Mouse (Mus musculus) urinary bladder, postnatal 14 days (tissue): ENCODE results near the gene Wdcp.
A peak's percentile ranks its signal among the peaks of the same experiment; 100 is the strongest.

Source experiments
- DNase-seq: peaks from one replicate; pipeline ENCODE4 v3.0.0; 2021; ENCODE audit warnings: low spot score

The Wdcp gene

DNA sequence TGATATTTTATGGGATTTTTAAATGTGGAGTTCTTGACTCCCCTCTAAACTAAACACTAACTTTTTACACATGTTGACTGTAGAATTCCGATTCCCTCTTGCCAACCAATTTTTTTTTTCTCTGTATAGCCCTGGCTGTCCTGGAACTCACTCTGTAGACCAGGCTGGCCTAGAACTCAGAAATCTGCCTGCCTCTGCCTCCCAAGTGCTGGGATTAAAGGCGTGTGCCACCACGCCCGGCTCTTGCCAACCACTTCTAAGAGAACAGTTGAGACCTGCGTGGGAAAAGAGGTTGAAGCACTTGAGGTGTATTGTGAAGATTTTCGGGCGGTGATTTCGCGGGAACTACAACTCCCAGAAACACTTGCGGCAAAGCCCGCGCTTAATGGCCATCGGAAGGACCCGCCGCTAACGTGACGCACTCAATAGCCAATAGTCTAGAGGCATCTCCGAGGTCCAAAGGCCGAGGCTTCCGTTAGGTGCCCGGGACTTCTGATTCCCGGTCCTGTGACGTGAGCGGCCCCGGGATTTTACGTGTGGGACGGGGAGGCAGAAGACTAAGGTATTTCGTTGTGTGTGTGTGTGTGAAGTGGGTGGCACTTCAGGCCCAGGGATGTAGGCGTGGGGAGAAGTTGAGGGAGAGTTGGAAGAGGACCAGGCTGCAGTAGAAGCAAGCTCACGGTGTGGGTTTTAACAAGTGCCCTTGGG lies at the start of gene Wdcp:
Wdcp (plus strand) TSS at position 414 of the 708 bp plus-strand sequence.
- DNase-seq: peak; percentile 90

DNA sequence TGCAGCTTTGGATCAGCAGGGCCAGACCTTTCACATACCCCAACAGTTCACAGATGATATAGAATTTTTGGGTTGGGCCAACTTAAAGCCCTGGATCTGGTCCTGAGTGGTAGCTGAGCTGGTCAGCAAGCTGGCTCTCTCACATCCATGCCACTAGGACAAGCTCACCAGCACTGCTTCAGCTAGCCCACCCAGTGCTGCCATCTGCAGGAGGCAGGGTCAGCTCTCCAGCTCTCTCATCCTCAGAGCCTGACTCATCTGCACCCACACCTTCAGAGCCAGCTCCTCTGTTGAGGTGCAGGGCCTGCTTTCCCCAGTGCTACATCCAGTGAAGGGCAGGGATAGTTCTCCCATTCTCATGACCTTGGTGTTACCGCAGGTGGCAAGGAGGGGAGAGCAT lies 49.4 kb upstream of the Wdcp start:
- peak; percentile 39 for DNase-seq

DNA sequence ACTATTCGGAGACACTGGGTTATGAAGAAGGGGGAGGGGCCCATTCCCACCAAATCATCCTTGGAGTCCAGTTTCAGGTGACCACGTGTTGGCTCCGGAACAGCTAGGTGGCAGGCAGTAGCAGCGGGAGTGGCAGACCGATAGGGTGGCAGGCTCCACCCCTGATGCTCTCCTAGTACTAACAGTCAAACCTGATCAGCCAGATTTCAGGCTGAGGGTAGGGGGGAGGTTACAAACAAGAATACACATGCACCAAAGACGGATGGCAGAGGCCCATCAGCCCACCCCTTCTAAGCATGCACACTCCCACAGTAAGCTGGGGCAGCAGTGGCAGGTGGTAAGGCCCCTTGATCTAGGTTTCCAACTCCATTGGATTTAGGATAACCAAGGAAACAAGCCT lies 45.6 kb upstream of the Wdcp start:
- DNase-seq: peak; percentile 52

DNA sequence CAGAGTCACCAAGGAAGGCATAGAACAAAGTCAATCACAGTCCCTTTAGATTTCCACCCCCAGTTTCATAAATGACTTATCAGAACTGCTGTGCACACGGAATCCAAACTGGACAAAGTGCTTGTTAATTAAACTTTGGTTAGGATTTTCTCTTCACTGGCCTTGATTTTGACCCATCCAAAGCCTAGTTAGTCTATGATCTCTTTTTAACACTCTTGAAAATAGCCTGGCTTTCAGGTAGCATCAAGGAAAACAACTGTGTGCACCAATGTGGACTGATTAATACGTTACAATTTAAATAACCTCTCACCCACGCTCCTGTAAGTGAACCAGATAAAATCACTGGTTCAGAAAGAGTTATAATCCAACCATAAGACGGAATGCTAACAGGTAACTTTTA lies 32.1 kb upstream of the Wdcp start:
- DNase-seq: no peak

DNA sequence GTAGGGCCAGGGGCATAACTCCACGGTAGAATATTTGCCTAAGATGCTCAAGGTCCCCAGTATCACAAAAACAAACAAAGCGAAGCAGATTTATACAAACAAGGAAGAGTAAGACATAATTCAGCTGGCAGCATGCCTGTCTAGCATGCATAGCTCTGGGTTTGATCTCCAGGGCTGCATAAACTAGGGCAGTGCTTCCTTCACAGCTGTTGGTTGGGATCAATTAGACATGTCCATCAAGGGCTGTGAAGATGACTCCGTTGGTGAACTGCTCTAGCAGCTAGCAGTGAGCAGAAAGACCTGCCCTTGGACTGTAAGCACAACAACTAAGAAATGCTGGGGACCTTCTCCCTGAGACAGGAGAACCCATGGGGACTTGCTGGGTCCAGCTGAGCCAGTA lies 31.4 kb upstream of the Wdcp start:
- DNase-seq: no peak

DNA sequence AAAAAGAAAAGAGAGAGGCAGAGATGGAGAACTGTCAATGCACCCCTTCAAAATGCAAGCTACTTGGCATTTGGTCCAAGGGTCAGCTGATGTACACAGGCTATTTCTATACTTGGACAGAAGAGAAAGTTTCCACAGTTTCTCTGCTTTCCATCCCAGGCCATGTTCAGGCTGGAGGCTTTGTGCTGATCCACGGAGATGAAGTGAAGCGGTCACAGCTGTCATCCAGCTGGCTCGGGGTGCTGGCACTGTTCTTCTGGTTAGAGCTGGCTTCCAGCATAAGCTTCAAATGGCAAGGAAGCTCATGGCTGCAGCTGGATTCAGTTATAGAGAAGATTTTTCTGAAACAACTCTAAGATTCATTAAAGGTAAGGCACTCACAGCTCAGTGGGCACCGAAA lies 29.5 kb upstream of the Wdcp start:
- DNase-seq: no peak

DNA sequence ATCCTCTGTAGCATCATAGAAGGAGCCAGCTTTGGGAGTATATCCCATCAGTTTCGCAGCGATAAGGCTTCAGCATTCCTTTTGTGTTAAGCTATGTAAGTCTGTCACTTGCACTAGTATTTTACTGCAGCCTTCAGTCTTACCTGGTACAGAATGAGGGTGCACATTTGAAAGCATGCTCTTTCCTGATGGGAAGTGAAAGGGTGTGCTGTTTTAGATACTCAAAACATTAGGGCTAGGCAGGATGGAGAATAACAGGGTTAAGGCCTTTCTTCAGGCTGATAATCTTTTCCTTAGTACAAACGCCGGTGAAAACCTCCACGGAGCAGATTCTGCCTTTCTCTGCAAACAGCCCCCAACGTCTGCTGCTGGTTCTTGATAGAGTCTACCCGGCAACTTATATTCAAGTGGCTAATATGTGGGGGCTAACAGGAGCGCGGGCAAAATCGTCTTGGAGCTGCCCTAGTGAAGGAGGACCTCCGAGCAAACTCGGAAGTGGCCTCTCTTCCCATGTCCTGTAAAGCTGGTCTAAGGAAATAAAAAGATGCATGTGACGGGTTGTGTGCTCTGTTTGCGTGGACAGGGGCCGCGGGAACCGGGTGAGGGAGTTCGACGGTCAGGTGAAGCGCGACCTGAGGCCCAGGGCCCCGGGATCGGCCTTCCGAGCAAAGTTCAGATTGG lies 26.3 kb upstream of the Wdcp start:
- DNase-seq: no peak

DNA sequence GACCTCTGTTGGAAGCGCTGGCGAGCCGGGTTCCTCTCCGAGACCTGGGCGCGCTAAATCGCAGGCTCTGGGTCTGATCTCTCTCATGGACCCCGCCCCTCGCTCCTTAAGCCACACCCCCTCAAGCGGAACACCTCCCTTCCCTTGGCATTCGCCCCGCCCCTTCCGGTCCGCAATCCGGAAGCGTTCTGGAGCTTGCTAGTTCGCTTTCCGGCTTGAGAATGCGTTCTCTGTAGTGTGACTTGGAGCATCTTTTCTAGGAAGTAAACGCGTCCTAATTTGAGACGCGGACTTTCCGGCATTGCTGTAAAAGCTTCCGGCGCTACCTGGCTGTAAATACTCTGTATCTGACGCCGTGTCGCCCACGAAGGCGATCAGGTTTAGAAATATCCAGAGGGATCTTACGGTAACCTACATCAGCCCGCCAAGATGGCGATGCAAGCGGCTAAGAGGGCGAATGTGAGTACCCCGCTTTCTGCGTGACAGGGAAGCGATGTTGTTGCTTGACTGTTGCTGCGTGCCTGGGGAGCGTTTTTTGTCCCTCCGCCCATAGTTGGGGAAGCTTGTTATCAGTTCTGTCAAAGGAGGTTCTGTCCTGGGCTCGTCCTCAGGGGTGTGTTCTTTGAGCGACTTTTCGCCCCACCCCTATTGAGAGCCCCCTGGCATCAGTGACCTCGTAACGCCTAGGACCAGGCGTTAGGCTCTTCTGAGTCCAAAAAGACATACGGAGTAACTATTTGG lies 25.6 kb upstream of the Wdcp start, which contains the start of gene Sf3b6:
Sf3b6 (plus strand) TSS at position 184 of the 741 bp plus-strand sequence.
- DNase-seq: peak; percentile 99

DNA sequence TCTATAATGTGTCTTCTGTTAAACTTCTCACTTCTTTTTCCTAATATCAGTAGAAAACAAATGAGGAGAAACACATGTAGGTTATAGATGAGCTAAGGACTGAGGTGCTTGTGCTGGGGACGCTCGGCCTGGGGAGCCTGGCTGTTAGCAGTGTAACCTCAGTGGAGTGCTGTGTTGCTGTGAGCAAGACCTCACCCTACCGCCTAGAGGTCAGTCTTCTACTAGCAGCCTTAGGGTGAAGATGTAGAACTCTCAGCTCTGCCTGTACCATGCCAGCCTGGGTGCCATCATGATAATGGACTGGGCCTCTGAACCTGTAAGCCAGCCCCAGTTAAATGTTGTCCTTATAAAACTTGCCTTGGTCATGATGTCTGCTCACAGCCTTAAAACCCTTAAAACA lies 15.8 kb upstream of the Wdcp start:
- DNase-seq: no peak

DNA sequence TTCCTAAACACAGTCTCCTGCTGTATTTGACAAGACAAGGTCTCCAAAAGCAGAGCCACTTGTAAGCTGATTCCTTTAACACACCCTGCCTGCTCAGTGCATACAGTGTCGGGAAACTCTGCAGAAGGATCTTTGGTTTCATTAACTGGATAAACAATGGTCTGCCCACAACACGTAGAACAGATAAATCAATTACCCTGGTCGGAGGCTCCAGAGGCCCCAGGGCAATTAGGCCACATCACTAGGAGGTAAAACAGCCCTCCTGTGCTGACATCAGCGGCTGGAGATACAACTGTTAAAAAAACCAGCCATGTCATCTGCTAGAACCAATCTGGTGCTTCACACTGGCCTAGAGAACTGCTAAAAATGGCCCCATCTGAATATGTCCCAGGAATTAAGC lies 6.1 kb upstream of the Wdcp start:
- no peak for DNase-seq

DNA sequence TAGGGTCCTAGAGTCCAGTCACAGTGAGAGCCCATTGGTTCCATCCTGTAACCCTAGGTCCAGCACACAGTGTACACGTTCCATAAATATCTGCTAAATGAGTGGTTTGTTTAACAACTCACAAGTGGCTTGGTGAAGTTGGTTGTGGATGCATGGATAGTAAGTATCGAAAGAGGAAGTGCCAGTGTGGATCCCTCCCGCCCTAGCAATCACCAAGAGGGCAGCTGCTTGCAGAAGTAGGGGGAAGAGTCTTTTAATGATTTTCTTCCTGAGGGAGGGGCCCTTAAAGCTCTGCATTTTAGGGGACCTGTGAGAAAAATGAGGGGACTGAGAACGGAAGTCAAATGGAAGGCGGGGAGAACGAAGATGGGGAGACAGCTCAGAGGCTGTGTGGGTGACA lies 3.1 kb upstream of the Wdcp start:
- no peak for DNase-seq

DNA sequence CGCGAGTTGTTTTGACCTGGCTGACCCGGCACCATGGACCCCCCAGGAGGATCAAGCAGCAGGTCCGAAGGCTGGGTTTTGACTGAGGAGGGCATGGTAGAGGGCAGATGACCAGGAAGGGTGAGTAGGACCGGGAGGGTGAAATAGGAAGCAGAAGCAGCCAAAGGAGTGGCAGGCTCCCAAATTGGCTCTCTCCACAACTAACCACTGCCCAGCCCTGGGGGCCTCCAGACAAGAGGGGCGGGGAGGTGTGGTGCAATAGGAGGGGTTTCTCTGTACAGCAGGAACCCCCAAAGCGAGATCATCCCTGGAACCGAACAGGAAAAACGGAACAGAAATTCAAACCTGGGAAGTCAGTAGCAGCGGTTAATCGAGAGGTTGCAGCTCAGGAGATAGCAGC lies 2.4 kb upstream of the Wdcp start:
- no peak for DNase-seq

DNA sequence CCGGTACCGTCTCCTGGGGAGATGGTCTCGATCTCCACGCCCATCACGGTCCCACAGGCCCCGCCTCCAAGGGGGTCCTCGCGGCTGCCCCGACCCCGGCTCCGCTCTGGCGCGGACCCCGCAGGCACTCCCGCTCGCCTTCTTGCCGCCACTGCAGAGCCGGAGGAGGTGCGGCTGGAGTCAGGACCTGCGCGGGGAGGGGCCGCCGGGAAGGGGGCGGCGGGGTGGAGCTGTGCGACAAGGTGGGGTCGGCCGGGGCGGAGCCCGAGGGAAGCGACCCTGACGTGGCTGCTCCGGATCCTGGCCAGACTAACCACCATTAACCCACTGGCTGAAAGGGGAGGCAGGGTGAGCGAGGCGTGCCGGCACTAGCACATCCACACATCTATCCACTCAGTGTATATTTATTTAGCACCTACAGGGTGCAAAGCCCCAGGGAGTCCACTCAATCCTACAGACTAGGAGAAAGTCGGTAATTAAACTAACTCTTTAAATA lies 1.7 kb upstream of the Wdcp start, which contains the start of gene Fkbp1b:
Fkbp1b (minus strand) TSS at position 200 of the 496 bp plus-strand sequence.
- DNase-seq: peak; percentile 55

DNA sequence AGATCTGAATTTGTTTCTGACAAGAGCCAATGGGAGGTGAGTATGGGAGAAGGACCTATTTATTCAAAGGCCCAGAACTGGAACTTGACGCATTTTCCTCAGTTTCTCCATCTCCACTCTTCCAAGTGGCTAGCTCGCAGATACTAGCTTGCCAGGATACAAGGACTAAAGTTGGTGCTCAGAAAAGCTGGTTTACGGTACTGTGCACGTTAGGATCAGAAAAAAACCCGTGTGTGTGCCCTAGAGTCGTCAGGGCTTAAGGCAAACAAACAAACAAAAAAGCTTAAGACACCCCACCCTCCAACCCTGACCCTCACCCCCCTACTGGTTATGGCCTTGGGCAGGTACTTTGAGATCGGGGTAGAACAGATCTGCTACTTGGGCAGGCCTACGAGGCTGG lies 647 bp upstream of the Wdcp start:
- DNase-seq: no peak

DNA sequence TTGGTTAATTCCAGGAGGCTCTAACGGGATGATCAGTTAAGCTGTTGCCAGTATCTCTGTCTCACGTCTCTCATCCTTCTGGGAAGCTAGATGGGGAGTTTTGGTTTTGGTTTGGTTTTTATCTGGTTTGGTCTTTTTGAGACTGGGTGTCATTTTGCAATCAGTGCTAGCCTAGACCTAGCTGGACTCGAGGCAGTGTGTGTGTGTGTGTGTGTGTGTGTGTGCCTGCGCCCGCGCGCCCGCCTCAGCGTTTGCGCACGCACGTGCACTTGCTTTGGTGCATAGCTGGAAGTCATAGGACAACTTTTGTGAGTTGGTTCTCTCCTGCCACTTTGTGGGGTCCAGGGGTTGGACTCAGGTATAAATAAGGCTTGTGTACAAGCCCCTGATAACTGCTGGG lies 638 bp downstream of the Wdcp start:
- peak; percentile 39 for DNase-seq

DNA sequence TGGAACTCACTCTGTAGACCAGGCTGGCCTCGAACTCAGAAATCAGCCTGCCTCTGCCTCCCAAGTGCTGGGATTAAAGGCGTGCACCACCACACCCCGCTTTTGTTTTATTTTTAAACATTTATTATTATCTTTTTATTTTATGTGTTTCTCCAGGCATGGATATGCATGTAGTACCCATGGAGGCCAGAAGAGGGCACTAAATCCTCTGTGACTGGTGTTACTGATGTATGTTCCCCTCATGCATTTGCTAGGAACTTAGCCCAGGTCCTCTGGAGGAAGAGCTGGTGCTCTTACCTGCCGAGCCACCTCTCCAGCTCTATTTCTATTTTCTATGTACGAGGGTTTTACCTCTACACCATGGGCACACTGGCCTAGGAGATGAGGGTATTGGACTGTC lies 13.1 kb downstream of the Wdcp start:
- no peak for DNase-seq

DNA sequence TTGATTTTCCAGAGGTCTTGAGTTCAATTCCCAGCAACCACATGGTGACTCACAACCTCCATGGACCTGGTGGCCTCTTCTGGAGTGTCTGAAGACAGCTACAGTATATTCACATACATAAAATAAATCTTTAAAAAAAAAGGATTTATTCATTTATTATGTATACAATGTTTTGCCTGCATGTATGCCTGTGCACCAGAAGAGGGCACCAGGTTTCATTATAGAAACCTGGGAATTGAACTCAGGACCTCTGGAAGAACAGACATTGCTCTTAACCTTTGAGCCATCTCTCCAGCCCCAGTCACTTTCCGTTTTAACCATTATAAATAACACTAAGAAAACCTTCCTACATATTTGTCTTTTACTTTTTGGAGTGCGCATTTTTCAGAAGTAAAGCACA lies 13.7 kb downstream of the Wdcp start:
- DNase-seq: no peak

DNA sequence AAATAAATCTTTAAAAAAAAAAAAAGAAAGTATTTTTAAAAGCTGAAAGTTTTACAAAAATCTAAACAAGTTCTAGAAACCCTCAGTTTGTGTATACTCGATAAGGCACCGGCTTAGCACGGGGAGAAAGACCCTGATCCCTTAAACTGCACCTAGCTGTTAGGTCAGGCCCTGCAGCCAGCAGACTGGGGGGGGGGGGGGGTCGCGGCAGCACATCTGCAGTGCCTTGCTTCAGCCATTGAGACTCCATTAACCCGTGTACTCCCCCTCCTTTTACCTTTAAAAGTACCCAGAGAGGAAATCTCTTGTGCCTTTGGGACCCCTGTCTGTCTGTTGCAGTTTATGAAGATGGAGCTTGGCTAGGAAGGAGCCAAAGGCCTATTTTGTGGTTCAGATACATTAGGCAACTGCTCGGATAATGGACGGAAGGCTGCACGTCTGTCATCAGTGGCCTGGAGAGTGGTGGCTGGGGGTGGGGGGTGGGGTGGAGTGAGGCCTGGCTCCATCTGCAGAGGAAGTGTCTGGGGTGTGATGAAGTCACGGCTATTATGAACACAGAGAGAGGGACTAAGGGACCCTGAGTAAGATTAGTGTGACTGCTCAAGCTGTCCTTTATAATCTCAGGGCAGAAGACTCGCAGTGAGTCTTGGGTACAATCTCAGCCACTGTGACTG lies 16.3 kb downstream of the Wdcp start:
- no peak for DNase-seq

DNA sequence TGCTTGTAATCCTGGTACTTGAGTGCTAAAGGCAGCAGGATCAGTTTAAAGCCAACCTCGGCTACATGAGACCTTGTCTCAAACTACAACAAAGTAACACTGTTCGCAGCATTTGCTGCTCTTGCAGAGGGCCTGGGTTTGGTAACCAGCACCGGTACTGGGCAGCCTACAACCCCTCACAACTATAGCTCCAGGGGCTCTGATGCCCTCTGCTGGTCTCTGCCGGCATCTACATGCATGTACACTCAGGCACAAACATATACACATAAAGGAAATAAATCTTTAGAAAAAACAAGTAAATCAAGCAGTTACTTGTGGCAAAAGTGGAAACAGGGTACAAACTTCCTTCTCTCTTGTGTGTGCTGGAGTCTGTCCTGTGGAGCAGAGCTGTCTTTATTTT lies 19.6 kb downstream of the Wdcp start:
- DNase-seq: no peak

DNA sequence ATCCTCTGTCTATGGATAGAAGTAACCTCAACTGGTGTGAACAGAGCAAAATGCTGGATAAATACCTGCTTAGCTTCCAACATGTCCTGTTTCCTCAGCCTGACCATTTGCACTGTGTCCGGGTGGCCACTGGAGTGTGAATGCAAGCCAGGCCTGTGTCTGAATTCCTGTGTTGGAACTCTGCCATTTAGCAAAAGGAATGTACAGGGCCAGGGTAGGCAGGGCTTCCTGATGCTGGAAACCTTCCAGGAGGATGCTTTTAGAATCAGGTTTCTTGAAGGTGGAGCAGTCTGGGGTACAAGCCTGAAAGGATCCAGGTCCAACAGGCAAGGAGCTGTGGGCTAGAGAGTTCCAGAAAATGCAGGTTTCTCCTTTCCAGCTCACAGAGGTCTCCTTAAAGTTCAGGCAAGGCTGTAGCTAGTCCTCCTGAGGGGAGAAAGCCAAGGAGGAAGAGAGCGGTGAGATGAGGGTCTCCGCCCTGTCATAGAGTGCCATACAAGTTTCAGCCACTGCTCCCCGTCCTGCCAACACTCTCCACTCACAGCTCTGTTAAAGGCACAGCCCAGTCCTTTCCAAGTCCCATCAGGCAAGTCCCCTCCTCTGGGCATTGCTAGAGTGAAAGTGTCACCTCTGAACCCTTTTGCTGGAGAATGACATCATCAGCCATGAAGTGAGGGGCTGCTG lies 20.7 kb downstream of the Wdcp start:
- DNase-seq: peak; percentile 17

DNA sequence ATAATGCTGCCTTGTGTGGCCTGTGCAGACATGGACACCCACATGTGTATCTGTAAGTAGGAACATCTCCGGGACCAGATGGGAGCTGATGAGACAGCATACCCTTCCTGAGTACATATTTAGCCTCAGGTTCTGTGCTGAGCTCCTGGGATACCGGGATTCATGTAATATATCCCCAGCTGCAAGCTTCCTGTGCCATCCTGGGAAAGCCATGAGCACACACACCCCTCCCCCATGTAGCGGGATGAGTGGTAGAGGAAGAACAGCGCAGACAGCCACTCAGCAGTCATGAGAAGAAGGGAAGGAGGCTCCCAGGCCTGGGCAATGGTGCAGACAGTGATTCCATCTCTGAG lies 21.2 kb downstream of the Wdcp start:
- no peak for DNase-seq

DNA sequence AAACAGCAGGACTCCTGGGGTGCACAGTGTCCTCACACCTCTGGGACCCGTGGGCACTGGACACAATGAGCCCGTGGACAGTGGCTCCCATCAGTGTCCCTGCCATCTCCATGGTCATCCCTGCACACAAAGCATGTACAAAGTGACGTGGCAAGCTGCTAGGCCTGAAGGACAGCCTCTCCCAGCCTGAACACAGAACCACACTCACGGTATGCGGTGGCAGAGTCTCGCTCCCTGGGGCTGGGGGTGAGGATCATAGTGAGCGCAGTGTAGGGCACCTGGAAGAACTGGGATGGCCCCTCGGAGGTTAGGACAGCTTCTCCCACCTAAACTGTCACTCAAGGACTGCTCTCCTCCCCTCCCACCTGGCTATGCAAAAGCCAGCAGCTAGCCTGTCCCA lies 25.8 kb downstream of the Wdcp start:
- no peak for DNase-seq
